Mouse (Mus musculus): ENCODE results near the gene H2al1m.
"Not testable (repeated sequence)": the region's sequence is repeated elsewhere in the genome, so short reads cannot be mapped to it uniquely, and the experiment has no call there.

H2al1m gene

GRCm38 (mm10) chrX:9332366-9332962 lies 48.9 kb downstream of the H2al1m start:
- peak; percentile 17 for DNase-seq

- not testable (repeated sequence) for DNase-seq
Measured at GRCm38 (mm10) chrX:9333035-9333434, 49.5 kb downstream of the H2al1m start.

All from liver (tissue).